Comparison of ENCODE assay signal across 8 mouse cellular contexts in the genomic region with DNA sequence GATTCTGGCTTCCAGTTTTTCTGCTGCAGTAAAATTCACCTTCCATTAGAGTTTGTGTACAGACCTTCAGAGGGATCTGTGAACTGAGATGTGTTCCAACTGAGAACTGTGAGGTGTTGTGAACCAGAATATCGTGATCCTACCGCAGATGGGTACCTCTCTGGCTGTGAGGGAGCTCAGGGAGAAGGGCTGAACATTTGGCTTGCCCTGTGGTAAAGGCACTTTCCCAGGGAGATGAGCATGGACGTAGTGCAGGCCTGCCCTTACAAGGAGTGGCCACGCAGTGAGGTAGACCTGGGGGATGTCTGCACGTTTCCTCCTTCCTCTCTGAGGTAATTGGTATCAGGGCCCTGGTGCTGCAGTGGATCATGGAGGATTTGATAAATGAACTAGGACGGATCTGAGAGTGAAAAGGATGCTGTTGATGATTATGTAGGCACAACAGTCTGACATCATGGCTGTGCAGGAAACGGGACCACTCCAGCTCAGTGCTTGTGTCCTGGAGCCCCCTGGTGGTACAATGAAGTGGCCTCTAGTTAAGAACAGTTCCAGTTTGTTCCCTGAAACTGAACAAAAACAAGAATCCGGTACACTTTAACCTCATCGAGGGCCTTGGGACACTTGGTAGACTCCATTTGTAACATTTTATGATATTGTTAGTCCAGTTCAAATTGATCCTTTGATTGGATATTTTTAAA. TPM values are rescaled to one million over a fixed set of nuclear protein-coding genes. Genes with fewer than 3 reads are reported as not detected.
DNase-seq lines count a peak whose midpoint lies in the region; ATAC-seq and TF ChIP-seq lines count a peak whose summit lies in the region.

No protein-coding gene starts in this region.

- ATAC-seq in neutrophil, adult 5-6 weeks (ENCODE audit: extremely low read depth, insufficient number of reproducible peaks, low FRiP score, poor library complexity, severe bottlenecking): peak; percentile 74
- no peak for ATAC-seq in inflammation-experienced regulatory T-cells, adult 6 months

- intact Hi-C loops in left cerebral cortex, adult 2 months (cut with DNase I): loop anchor here (1.0 kb wide), 1 partner anchor 33 kb away; no protein-coding TSS in a partner anchor
- intact Hi-C loops in left cerebral cortex, postnatal 36 days (cut with DNase I): loop anchor here (2.0 kb wide), 1 partner anchor 32 kb away; no protein-coding TSS in a partner anchor

- no peak overlapping the region for H3K4me3 ChIP-seq in left cerebral cortex, adult 2 months

- peak in 1 of 2 experiments; percentile 48 for DNase-seq in left cerebral cortex, adult 2 months (ENCODE audit: extremely low spot score in 1 of 2, low spot score in 2 of 2)
- no peak for DNase-seq in left cerebral cortex, postnatal 36 days (ENCODE audit: low spot score in 2 of 2)
- DNase-seq in MN1 (ENCODE audit: low spot score): peak; percentile 78
- DNase-seq in cerebellum, postnatal 25 days: peak; percentile 49 to 70
- peak; percentile 82 for DNase-seq in heart, postnatal 4 days
- DNase-seq in lung, adult 18-20 months: peak; percentile 35 to 52

- H3K27ac ChIP-seq in left cerebral cortex, adult 2 months: no peak overlapping the region

- TF ChIP-seq CTCF in left cerebral cortex, adult 2 months (IDR thresholded peaks at IDR 0.05): peak; percentile 78

RNA-seq across cellular contexts. Expression of a gene that starts 8.3 kb away (rescaled TPM):
- total RNA-seq in left cerebral cortex, adult 2 months (2021): 10 to 100 TPM; 10.3 to 10.7 TPM
- total RNA-seq in left cerebral cortex, postnatal 36 days (2021): 10 to 100 TPM in 1 of 2 experiments, 1 to 10 TPM in 1; 7.5 to 10.6 TPM
- total RNA-seq in heart, postnatal 4 days (2021): 10 to 100 TPM; 12.0 to 12.2 TPM
- total RNA-seq in neutrophil, adult 5-6 weeks (2017): 17.4 and 18.7 TPM in 2 replicates
- 10 to 100 TPM; 12.6 to 21.1 (median 19.4) TPM for polyA plus RNA-seq in inflammation-experienced regulatory T-cells, adult 6 months (2017; shearing (Covaris generic))

RNA-seq across cellular contexts. Expression of a gene that starts 20.4 kb away (rescaled TPM):
- 100 to 1,000 TPM; 118 to 126 TPM for total RNA-seq in left cerebral cortex, adult 2 months (2021)
- total RNA-seq in left cerebral cortex, postnatal 36 days (2021): 100 to 1,000 TPM; 102 to 106 TPM
- total RNA-seq in heart, postnatal 4 days (2021): under 1 TPM; 0.81 to 0.97 TPM
- 5.1 and 6.3 TPM in 2 replicates for total RNA-seq in neutrophil, adult 5-6 weeks (2017)
- polyA plus RNA-seq in inflammation-experienced regulatory T-cells, adult 6 months (2017; shearing (Covaris generic)): 1 to 10 TPM in 2 of 3 experiments, under 1 TPM in 1; 0.92 to 3.2 (median 3.0) TPM

RNA-seq across cellular contexts. Expression of a gene that starts 40.3 kb away (rescaled TPM):
- total RNA-seq in left cerebral cortex, adult 2 months (2021): under 1 TPM; 0.20 to 0.40 TPM
- total RNA-seq in left cerebral cortex, postnatal 36 days (2021): under 1 TPM; 0.36 to 0.62 TPM
- under 1 TPM; 0.71 to 0.77 TPM for total RNA-seq in heart, postnatal 4 days (2021)
- total RNA-seq in neutrophil, adult 5-6 weeks (2017): 2.4 and 2.6 TPM in 2 replicates
- not detected for polyA plus RNA-seq in inflammation-experienced regulatory T-cells, adult 6 months (2017; shearing (Covaris generic))

RNA-seq across cellular contexts. Expression of a gene that starts 51.1 kb away (rescaled TPM):
- not detected for total RNA-seq in left cerebral cortex, adult 2 months (2021)
- under 1 TPM; 0.14 to 0.17 TPM for total RNA-seq in left cerebral cortex, postnatal 36 days (2021)
- under 1 TPM; 0.18 to 0.21 TPM for total RNA-seq in heart, postnatal 4 days (2021)
- 7.6 and 8.5 TPM in 2 replicates for total RNA-seq in neutrophil, adult 5-6 weeks (2017)
- 100 to 1,000 TPM in 2 of 3 experiments, 10 to 100 TPM in 1; 30.7 to 110 (median 101) TPM for polyA plus RNA-seq in inflammation-experienced regulatory T-cells, adult 6 months (2017; shearing (Covaris generic))

Comparison
In these comparisons a context has a peak if more than half of its experiments do, and no peak if none do; other contexts are left out.
1. DNase-seq: peak in MN1 (single experiment), cerebellum, postnatal 25 days (2 of 2), heart, postnatal 4 days (single experiment) and lung, adult 18-20 months (2 of 2); none in left cerebral cortex, postnatal 36 days (0 of 2).
2. RNA of a gene that starts 20.4 kb away (total RNA-seq): 118 to 126 TPM in left cerebral cortex, adult 2 months and 102 to 106 TPM in left cerebral cortex, postnatal 36 days; 5.1 to 6.3 TPM in neutrophil, adult 5-6 weeks and 0.81 to 0.97 TPM in heart, postnatal 4 days; every median in the first group is over 10 times any median in the second.